Mouse (Mus musculus) forebrain, embryonic 16.5 days (tissue): ENCODE results near the gene Syngap1. TPM values are rescaled to one million over a fixed set of nuclear protein-coding genes. Genes with fewer than 3 reads are reported as not detected.

Experiments
- ATAC-seq: fragments of 200-750 bp; cut with Nextera tagmentation; 2 replicates; pipeline ENCODE4 v1.8.0; 2017; ENCODE audit warnings: mild to moderate bottlenecking, moderate library complexity
- H3K27ac ChIP-seq: fragments of 300-500 bp; sonication (generic); 2 replicates; pipeline ENCODE4 v1.5.1; 2014; ENCODE audit warnings: low read length, control low read depth
- H3K27me3 ChIP-seq: fragments of 300-500 bp; sonication (generic); replicated peaks from 2 replicates; pipeline ENCODE4 v1.6.1; 2014; ENCODE audit warnings: low read length; ENCODE audit not compliant: control insufficient read depth, insufficient read depth
- H3K36me3 ChIP-seq: fragments of 300-500 bp; sonication (generic); 2 replicates; pipeline ENCODE4 v1.6.1; 2014; ENCODE audit not compliant: control insufficient read depth, insufficient read depth
- H3K4me1 ChIP-seq: fragments of 300-500 bp; sonication (generic); replicated peaks from 2 replicates; pipeline ENCODE4 v1.6.1; 2014; ENCODE audit warnings: low read length; ENCODE audit not compliant: control insufficient read depth, insufficient read depth
- H3K4me2 ChIP-seq: fragments of 300-500 bp; sonication (generic); 2 replicates; pipeline ENCODE4 v1.6.1; 2014; ENCODE audit warnings: mild to moderate bottlenecking, low read length, control low read depth
- H3K4me3 ChIP-seq: fragments of 300-500 bp; sonication (generic); replicated peaks from 2 replicates; pipeline ENCODE4 v1.5.1; 2014; ENCODE audit warnings: mild to moderate bottlenecking, low read length, control low read depth
- H3K9ac ChIP-seq: fragments of 300-500 bp; sonication (generic); replicated peaks from 2 replicates; pipeline ENCODE4 v1.6.1; 2014; ENCODE audit warnings: low read depth, low read length, control low read depth
- H3K9me3 ChIP-seq: fragments of 300-500 bp; sonication (generic); 2 replicates; pipeline ENCODE4 v1.6.1; 2016; ENCODE audit warnings: low read length; ENCODE audit not compliant: control insufficient read depth
- WGBS: fragments of 180-500 bp; shearing (Covaris S2); extraction: QIAGEN DNeasy Blood & Tissue Kit; methylation state at CpG from one replicate; pipeline ENCODE4 v1.1.7; 2014; 5-methylcytosine and 5-hydroxymethylcytosine counted together
- polyA plus RNA-seq: library from polyadenylated mRNA; unstranded; fragments of >200 nt; fragmentation: Nextera tagmentation; extraction: Ambion mirVana; gene quantifications from 2 replicates; pipeline ENCODE4 v1.2.1, GENCODE M21; 2015

The Syngap1 gene
- polyA plus RNA-seq, 1 experiment from 2014 or later = 5.4 TPM

DNA sequence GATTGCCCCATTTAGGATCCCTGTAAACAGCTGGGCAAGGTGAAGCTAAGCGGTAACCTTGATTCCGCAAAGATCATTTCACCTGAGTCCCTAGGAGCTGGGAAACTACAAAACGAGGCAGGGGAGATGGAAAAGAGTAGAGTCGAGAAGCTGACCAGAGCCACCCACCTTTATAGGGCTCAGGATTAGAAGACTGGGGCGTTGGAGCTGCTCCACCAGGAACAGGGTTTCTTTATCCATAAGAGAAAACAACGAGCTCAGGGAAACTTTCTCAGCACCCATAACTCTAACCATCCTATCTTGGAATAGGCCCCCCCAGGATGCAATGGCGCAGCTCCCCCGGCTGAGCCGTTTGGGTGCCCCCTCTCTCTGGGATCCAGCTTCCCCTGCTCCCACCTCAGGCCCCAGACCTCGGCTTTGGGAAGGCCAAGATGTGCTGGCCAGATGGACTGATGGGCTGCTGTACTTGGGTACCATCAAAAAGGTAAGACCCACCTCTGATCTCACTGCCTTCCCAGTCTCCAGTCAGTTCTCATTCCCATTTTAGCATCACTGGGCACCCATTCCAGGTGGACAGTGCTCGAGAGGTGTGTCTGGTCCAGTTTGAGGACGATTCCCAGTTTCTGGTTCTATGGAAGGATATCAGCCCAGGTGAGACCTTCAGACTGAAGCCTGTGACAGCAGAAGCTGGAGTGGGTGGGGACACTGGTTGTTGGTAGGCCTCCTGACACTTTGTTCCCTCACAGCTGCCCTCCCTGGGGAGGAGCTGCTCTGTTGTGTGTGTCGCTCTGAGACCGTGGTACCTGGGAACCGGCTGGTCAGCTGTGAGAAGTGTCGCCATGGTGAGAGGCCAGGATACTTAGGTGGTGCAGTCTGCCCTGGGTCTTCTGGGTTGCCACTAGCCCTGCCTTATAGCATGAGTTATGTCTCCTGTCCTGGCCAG, 6.9 kb upstream of the Syngap1 start:
- Histone ChIP-seq H3K9me3 (no peaks in the 10 kb centered on the region), H3K9ac (peak overlapping the region; percentile 73), H3K27ac (no peak overlapping the region), H3K4me3 (peak overlapping the region; percentile 78), H3K4me2 (peak overlapping the region; percentile 87), H3K4me1 (peaks cover 29% of the 10 kb centered on the region), H3K27me3 (no peaks in the 10 kb centered on the region), H3K36me3 (0 out of 2 replicates have a peak, but pooled peaks cover 2% of the 10 kb centered on the region)
- ATAC-seq = no peak
- 84% methylated on average over 16 of the region's 16 CpGs for WGBS

DNA sequence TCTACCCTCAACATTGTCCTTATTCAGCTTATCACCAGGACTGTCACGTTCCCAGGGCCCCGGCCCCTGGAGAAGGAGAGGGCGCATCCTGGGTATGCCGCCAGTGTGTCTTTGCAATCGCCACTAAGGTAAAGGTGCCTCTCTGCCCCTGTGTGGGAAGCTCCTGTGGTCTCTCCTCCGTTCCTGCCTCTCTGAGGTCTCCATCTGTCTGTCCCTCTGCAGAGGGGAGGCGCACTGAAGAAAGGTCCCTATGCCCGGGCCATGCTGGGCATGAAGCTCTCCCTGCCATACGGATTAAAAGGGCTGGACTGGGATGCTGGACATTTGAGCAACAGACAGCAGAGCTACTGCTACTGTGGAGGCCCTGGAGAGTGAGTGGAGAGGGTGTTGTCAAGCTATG, 6.0 kb upstream of the Syngap1 start:
- H3K36me3 ChIP-seq = 0 out of 2 replicates have a peak, but pooled peaks cover 2% of the 10 kb centered on the region
- peaks cover 31% of the 10 kb centered on the region for H3K4me1 ChIP-seq
- ATAC-seq = no peak
- no peak overlapping the region for H3K4me2 ChIP-seq
- H3K27me3 ChIP-seq = no peaks in the 10 kb centered on the region
- H3K27ac ChIP-seq = no peak overlapping the region
- 90% methylated on average over 9 of the region's 9 CpGs for WGBS
- H3K4me3 ChIP-seq = no peak overlapping the region
- no peaks in the 10 kb centered on the region for H3K9me3 ChIP-seq
- H3K9ac ChIP-seq = no peak overlapping the region

DNA sequence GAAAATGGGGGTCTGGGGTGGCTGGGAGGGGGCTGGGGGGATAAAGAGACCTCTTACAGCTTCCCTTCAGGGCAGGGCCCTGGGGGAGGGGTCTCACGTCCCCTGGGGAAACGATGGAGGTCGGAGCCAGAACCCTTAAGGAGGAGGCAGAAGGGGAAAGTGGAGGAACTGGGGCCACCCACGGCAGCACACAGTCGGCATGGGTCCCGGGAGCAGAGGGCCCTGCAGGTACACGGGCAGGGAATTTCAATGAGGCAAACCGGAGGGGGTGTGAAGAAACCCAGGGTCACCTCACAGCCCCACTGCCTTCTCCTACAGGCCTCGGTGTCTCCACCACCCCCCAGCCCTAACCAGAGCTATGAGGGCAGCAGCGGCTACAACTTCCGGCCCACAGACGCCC, 4.6 kb upstream of the Syngap1 start:
- no peak for ATAC-seq
- Histone ChIP-seq H3K4me3 (no peak overlapping the region), H3K27ac (no peak overlapping the region), H3K4me2 (no peak overlapping the region), H3K9ac (no peak overlapping the region), H3K36me3 (0 out of 2 replicates have a peak, but pooled peaks cover 2% of the 10 kb centered on the region), H3K27me3 (no peaks in the 10 kb centered on the region), H3K9me3 (no peaks in the 10 kb centered on the region), H3K4me1 (peaks cover 42% of the 10 kb centered on the region)
- WGBS = 87% methylated on average over 12 of the region's 12 CpGs

DNA sequence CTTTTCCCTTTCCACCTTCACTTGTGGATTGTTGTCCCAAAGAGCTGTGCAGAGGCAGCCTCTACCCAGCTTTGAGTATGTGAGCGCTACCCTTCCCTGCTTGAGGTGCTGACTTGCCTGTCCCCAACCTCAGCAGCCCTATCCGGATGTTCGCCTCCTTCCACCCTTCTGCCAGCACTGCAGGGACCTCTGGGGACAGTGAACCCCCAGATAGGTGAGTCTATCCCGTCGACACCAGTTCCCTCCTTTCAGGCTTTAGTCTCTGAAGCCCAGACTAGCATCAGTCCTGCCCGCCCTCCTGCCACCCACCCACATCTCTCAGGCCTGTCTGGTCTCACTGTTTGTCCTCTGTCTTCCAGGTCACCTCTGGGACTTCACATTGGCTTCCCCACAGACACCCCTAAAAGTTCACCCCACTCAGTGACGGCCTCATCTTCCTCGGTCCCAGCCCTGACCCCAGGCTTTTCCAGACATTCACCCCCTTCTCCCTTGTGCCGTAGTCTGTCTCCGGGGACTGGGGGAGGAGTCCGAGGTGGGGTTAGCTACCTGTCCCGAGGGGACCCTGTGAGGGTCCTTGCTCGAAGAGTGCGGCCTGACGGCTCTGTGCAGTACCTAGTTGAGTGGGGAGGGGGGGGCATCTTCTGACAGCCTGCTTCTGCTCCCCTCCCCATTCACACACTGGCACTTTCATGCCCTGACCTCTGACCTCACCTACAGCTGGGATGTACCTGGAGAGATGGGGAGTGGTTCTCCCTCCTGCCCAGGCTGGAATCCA, 3.9 kb upstream of the Syngap1 start:
- WGBS = 88% methylated on average over 15 of the region's 15 CpGs

DNA sequence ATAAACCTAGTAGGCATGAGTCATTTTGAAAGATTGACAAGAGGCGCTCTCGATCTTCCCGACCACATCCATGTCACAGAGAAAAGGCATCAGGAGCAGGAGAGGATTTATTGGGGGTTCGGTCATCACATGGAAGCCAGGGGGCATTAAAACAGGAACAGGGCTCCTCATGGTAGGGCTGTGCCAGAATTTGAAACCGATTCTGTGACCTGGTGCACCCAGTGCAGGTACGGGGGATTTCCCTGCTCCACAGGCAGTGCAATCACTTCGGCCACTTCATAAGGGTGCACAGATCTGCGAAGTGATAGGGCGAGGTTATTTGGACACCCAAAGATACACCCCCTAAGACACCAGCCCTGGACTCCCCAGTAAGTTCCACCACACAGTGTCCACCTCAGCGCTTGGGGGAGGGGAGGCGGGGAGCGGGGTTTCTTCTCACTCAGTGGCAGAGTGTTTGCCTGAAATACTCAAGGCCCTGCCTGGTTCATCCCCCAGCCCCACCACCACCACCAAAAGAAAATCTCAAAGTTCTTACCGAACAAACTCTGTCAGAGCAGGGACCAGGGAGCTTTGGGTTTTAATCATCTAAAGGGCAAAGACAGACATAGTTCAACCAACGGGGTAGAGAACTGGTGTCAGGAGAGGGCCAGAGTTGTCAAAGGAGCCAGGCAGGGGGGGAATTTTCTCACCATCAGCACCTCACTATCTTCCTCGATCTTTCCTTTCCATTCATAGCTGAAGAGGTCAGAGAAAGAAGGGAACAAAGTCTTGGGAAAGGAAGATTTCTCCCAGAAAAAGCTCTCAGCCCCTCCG, 3.0 kb upstream of the Syngap1 start:
- H3K27ac ChIP-seq = no peak overlapping the region
- H3K27me3 ChIP-seq = no peaks in the 10 kb centered on the region
- H3K4me3 ChIP-seq = peak overlapping the region; percentile 79
- ATAC-seq = no peak
- peaks cover 47% of the 10 kb centered on the region for H3K4me1 ChIP-seq
- 58% methylated on average over 16 of the region's 16 CpGs for WGBS
- no peaks in the 10 kb centered on the region for H3K9me3 ChIP-seq
- 0 out of 2 replicates have a peak, but pooled peaks cover 2% of the 10 kb centered on the region for H3K36me3 ChIP-seq
- H3K4me2 ChIP-seq = peak overlapping the region; percentile 99
- H3K9ac ChIP-seq = peak overlapping the region; percentile 61

More for the DNA sequence above, 3.9 kb upstream of the Syngap1 start:
- ATAC-seq = no peak
- Histone ChIP-seq H3K27ac (no peak overlapping the region), H3K27me3 (no peaks in the 10 kb centered on the region), H3K4me2 (no peak overlapping the region), H3K36me3 (0 out of 2 replicates have a peak, but pooled peaks cover 2% of the 10 kb centered on the region), H3K4me3 (no peak overlapping the region), H3K9me3 (no peaks in the 10 kb centered on the region), H3K4me1 (peaks cover 43% of the 10 kb centered on the region), H3K9ac (no peak overlapping the region)

DNA sequence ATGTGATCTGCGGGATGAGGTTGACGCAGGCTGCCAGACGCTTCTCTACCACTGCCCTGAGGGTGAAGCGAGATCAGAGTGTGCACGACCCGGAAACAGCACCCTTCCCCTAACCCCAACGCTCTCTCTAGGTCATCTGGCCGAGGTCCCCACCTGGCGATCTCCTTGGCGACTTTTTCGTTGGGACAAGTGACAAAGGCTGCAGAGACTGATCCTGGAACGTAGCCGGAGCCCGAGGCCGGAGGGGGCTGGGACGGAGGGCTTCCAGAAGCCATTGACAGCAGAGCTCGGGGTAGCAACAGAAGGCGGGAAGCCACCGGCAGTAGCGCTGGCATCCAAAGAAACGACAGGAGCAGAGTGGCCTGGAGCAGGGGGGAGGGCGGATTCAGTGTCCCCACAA, 2.3 kb upstream of the Syngap1 start:
- Histone ChIP-seq H3K27ac (peak overlapping the region; percentile 82), H3K4me1 (peaks cover 43% of the 10 kb centered on the region), H3K4me3 (peak overlapping the region; percentile 79), H3K36me3 (0 out of 2 replicates have a peak, but pooled peaks cover 2% of the 10 kb centered on the region), H3K27me3 (no peaks in the 10 kb centered on the region), H3K9ac (peak overlapping the region; percentile 61), H3K9me3 (no peaks in the 10 kb centered on the region), H3K4me2 (peak overlapping the region; percentile 99)
- under 1% methylated on average over 22 of the region's 22 CpGs for WGBS
- no peak for ATAC-seq

DNA sequence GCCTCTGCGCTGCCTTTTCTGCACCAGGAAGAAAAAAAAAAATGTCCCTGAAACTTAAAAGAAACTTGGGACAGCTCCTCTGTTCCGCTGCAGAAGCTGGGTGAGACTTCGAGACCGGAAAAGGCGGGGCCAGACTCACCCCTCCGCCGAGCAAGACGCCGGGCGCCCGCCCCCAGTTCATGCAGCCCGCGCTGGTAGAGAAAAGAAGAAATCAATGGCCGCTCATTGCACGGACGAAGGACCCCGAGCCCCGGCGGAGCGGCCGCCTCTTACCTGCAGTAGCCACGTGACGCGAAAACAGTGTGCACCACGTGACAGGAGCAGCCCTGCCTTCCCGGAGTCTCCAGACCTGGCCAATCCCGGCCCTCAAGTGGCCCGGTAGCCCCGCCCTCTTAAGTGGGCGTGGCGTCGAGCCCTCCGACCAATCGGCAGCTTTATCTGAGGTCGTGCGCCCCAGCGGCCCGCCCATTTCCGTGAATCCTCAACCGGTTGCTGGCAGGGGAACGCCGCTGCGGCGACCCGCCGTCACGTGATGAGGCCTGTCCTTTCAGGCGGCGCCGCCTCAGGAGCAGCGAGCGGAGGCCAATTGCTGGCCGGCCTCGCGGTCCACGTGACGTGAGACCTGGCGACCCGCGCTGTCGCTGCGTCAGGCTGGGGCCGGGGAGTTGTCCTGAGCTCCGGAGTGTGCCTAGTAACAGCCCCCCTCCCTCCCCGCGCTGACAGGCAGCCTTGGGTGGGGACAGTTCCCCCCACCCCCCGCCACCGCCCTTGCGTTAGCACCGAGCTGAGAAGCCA, 1.7 kb upstream of the Syngap1 start, which contains the start of gene Cuta:
Gene Cuta (minus strand): TSS at position 392 of the 795 bp plus-strand sequence.
- no peaks in the 10 kb centered on the region for H3K9me3 ChIP-seq
- peaks cover 43% of the 10 kb centered on the region for H3K4me1 ChIP-seq
- under 1% methylated on average over 69 of the region's 70 CpGs for WGBS
- peak; percentile 93 for ATAC-seq
- 0 out of 2 replicates have a peak, but pooled peaks cover 2% of the 10 kb centered on the region for H3K36me3 ChIP-seq
- peak within 1 kb of the TSS; percentile 99 for H3K4me2 ChIP-seq
- H3K9ac ChIP-seq = peak within 1 kb of the TSS; percentile 78
- H3K27me3 ChIP-seq = no peaks in the 10 kb centered on the region
- H3K27ac ChIP-seq = peak within 1 kb of the TSS; percentile 96
- H3K4me3 ChIP-seq = peak within 1 kb of the TSS; percentile 79

DNA sequence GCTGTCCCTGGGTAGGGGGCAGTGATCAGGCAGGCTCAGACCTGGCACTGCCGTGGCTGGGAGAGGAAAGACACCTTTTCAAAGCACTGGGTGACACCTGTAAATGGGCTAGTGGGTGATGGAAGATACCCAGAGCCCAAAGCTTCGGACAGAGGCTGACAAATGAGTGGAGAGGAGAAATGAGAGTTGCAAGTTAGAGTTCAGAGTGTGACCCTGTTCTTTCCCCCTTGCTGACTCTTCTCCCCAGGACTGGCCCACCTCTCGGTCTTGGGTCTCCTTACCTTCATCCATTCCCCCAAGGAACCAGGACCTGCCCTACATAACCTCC, 1.1 kb upstream of the Syngap1 start:
- H3K4me2 ChIP-seq = peak overlapping the region; percentile 84
- peak overlapping the region; percentile 78 for H3K9ac ChIP-seq
- WGBS = 7% methylated on average over 3 of the region's 3 CpGs
- no peaks in the 10 kb centered on the region for H3K27me3 ChIP-seq
- H3K9me3 ChIP-seq = no peaks in the 10 kb centered on the region
- H3K36me3 ChIP-seq = 0 out of 2 replicates have a peak, but pooled peaks cover 2% of the 10 kb centered on the region
- no peak for ATAC-seq
- peaks cover 46% of the 10 kb centered on the region for H3K4me1 ChIP-seq
- peak overlapping the region; percentile 79 for H3K4me3 ChIP-seq
- H3K27ac ChIP-seq = peak overlapping the region; percentile 96
